Mouse (Mus musculus) common myeloid progenitor, adult 5-6 weeks (primary cell): Measurements from ENCODE around the gene Ift46. TPM values are rescaled to one million over a fixed set of nuclear protein-coding genes. Genes with fewer than 3 reads are reported as not detected.

Experiments used
- ATAC-seq: replicated peaks from 2 replicates; pipeline ENCODE4 v1.8.0; 2016; ENCODE audit warnings: low read depth, mild to moderate bottlenecking, moderate TSS enrichment, inconsistent platforms; ENCODE audit not compliant: poor library complexity, severe bottlenecking
- total RNA-seq: library from RNA; stranded (forward); fragments of 200-1000, 187-1606 nt; gene quantifications from 2 replicates; pipeline ENCODE4 v1.2.3, GENCODE M21; 2017

Ift46 gene
- 26.1 and 37.7 TPM in 2 replicates for total RNA-seq

- ATAC-seq, result peak; percentile 89
Observed at GRCm38 (mm10) chr9:44767101-44768028, at the start of gene Ift46, which contains the start of gene Arcn1. Gene Ift46 (plus strand): TSS chr9:44767908. Gene Arcn1 (minus strand): TSS chr9:44767845.

GRCm38 (mm10) chr9:44718937-44719631 is 48.6 kb upstream of the Ift46 start:
- ATAC-seq, result no peak

- no peak for ATAC-seq
Observed at GRCm38 (mm10) chr9:44719632-44720357, 47.9 kb upstream of the Ift46 start.

GRCm38 (mm10) chr9:44720358-44721153 is 47.2 kb upstream of the Ift46 start:
- no peak for ATAC-seq

- ATAC-seq, result peak; percentile 74
Observed at GRCm38 (mm10) chr9:44721154-44721876, 46.4 kb upstream of the Ift46 start.

- no peak for ATAC-seq
Observed at GRCm38 (mm10) chr9:44721877-44722186, 45.9 kb upstream of the Ift46 start.

- ATAC-seq, result no peak
Observed at GRCm38 (mm10) chr9:44722575-44722974, 45.1 kb upstream of the Ift46 start.

GRCm38 (mm10) chr9:44723008-44723407 is 44.7 kb upstream of the Ift46 start:
- ATAC-seq, result no peak; the same call in 1 of the 2 replicates

- no peak for ATAC-seq
Observed at GRCm38 (mm10) chr9:44723521-44724041, 44.1 kb upstream of the Ift46 start.

GRCm38 (mm10) chr9:44724223-44724622 is 43.5 kb upstream of the Ift46 start:
- no peak for ATAC-seq

GRCm38 (mm10) chr9:44724665-44725064 is 43.0 kb upstream of the Ift46 start:
- no peak for ATAC-seq

GRCm38 (mm10) chr9:44726431-44727146 is 41.1 kb upstream of the Ift46 start:
- no peak for ATAC-seq

- no peak for ATAC-seq
Observed at GRCm38 (mm10) chr9:44727441-44727840, 40.3 kb upstream of the Ift46 start.

- ATAC-seq, result peak; percentile 12; the same call in 1 of the 2 replicates
Observed at GRCm38 (mm10) chr9:44732130-44732549, 35.6 kb upstream of the Ift46 start.

GRCm38 (mm10) chr9:44732921-44733530 is 34.7 kb upstream of the Ift46 start:
- ATAC-seq, result no peak

GRCm38 (mm10) chr9:44733671-44734523 is 33.8 kb upstream of the Ift46 start:
- peak; percentile 16; the same call in 1 of the 2 replicates for ATAC-seq
